Mouse (Mus musculus) gastrocnemius, postnatal 10 days (tissue): ENCODE results near the gene Rnaseh2c. TPM values are rescaled to one million over a fixed set of nuclear protein-coding genes. Genes with fewer than 3 reads are reported as not detected.
A peak's percentile ranks its signal among the peaks of the same experiment; 100 is the strongest.

ENCODE experiments used
- DNase-seq: peaks from one replicate; pipeline ENCODE4 v3.0.0; 2021; ENCODE audit warnings: mixed read lengths
- long read RNA-seq, 2 experiments: library from polyadenylated mRNA; stranded (forward); transcript quantifications; one replicate each; pipeline ENCODE4 v2.0.0; 2021
- total RNA-seq, 2 experiments: library from RNA; stranded (reverse); gene quantifications; 2 replicates each; pipeline ENCODE4 v1.2.3; 2021

Rnaseh2c gene
- 10 to 100 TPM; 44.9 to 50.4 TPM for total RNA-seq
- long read RNA-seq, experiment 1, transcript Rnaseh2c-201 (4 exons, 1,126 nt), result major isoform, 8 of 12 reads
- long read RNA-seq, experiment 1, partial matches to known transcripts, result 1 of 12 reads
- long read RNA-seq, experiment 1, other reads (novel, unspliced or antisense), result 3 of 12 reads
- long read RNA-seq, experiment 2, transcript Rnaseh2c-201 (4 exons, 1,126 nt), result major isoform, 5 of 8 reads
- long read RNA-seq, experiment 2, partial matches to known transcripts, result 1 of 8 reads
- long read RNA-seq, experiment 2, other reads (novel, unspliced or antisense), result 2 of 8 reads

DNA sequence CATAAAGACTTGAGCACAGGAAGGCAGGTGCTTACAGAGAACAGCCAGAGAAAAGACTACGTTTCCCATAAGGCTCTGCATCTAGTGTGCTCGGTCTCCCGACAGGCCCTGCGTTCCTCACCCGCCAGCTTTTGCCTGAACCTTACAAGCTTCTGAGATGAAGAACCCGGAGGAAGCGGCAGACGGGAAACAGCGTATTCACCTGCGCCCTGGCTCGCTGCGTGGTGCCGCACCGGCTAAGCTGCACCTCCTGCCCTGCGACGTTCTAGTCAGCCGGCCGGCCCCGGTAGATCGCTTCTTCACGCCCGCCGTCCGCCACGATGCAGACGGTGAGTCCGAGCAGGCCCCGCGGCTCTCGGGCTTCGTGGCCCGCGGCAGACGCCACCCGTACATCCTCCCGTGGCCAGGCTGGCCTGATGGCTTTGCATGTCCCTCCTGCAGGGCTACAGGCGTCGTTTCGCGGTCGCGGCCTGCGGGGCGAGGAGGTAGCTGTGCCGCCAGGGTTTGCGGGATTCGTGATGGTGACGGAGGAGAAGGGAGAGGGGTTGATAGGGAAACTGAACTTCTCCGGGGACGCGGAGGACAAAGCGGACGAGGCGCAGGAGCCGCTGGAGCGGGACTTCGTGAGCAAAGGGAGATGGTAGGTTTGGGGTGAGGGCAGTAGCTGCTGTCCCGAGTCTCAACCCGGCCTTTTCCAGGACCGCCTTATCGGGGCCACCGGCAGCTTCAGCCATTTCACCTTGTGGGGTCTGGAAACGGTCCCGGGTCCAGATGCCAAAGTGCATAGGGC is at the start of gene Rnaseh2c:
Rnaseh2c (plus strand) TSS at position 122 of the 790 bp plus-strand sequence.
- DNase-seq, result peak; percentile 58

DNA sequence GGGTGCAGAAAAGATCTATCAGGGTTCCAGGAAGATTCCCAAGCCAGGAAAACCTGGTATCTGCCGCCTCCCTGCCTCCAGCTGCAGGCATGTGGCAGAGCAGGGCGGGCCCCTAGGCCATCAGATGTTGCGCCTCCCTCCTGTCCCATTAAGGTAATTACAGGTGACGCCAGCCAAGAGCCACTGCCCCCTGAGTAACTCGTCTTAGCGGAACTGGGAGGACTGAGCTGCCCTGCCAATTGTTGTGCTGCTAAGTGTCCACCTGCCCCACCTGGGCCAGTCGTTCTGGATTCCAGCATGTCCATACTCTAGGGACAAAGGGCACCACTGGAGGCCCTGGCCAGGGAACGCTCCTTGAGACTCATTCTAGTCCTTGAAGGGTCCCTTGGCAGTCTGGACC is 47.9 kb upstream of the Rnaseh2c start:
- no peak for DNase-seq

DNA sequence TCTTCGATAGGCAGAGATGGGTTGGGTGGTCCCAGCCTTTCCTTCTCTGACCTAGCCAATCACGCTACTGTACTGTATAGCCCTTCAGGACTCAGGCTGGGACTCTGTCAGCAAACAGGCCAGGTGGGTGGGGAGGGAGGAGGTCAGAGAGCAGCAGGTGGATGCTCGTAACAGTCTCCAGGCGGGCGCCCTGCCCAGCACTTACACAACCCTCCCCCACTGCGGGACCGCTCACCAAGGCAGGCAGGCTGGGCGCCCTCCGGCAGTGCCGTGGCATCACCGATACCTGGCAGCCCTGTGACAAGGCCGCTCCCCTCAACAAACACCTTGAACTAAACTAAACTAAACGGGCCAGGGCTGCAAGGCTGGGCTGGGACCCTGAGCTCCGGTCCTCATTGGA is 47.5 kb upstream of the Rnaseh2c start:
- no peak for DNase-seq

DNA sequence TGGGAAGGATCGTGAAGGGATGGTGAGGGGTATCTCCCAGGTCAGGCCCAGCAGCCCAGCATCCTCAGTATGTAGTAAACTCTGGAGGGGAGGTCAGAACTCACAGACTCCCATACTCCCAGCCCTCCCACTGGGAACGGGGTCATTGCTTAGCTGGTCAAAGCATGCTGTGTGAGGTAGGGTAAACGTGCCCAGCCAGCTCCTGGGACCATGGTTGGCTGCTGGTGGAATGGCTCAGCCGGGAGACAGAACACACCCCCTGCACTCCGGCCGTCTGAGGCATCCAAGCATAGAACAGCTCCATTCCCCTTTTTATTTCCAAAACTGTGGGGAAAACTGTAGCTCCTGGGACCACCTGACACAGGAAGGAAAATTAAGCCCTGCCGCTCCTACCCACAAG is 43.5 kb upstream of the Rnaseh2c start:
- no peak for DNase-seq

DNA sequence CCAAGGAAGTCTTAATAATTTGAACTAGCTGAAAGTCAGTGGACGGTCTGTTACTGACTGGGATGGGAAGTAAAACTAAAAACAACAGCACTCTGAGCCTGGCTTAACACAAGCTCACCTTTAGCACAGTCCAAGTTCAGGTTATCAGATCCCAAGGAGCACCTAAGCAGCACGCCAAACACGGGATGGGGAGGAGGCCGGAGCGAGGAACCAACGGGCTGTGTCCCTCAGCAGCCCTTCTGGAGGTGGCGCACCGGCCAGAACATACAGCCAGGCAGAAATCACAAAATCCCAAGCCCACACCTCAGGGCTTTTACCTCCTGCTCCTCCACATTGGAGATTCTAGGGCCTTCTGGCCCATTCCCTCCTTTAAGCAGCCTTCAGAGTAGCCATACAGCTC is 42.9 kb upstream of the Rnaseh2c start:
- DNase-seq, result no peak

DNA sequence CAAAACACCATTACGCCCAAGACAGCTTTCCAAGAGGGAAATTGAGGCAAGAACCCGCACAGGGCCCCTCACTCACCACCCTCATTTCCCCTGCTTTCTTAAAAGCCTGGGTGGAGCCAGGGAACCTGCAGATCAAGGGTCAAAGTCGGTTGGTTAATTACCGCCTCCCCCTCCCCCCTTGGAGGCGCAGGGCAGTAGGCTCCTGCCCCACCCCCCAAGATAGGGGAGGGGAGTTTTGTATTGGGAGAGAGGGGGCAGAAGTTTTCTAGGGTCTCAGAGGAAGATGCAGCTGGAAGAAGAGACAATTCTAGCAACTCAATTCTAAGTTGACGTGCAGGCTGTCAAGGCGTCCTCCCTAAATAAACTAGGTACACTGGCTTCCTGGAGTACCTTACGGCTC is 42.4 kb upstream of the Rnaseh2c start:
- DNase-seq, result no peak

DNA sequence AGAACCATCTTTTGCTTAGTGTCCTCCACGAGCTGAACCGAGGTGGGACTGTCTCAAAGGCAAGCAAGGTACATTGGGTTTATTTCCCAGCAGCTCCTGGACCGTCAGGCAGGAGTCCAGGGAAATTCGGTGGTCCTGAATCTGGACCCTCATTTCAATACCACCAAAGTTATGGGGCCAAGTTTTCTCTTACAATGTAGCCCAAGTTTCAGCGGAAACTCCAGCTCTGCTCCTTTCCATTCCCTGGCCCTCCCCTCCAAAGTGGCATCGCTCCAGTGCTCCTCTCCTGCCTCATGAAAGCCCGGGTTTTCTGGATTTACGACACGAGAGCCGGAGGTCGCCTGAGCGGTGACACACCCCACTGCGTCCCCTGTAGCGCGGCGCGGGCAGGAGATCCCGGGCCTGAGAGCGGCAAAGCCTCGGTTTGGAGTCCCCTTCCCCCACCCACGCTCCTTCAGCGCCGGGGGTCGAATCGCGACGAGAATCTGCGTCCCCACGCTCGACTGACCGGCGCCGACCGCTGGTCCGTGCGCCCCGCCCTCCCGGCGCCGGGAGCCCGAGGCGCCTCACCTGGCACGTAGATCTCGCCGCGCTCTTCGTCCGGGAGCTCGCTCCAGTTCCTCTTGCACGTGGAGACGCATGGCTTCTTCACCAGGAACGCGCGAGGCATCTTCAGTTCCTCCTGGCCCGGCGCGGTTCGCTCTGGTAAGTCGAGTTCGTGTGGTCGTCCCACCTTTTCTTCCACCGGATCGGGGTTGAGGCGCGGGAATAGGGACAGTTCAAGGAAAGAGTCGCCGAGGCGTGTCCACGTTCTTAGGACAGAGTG is 41.8 kb upstream of the Rnaseh2c start:
- DNase-seq, result no peak

DNA sequence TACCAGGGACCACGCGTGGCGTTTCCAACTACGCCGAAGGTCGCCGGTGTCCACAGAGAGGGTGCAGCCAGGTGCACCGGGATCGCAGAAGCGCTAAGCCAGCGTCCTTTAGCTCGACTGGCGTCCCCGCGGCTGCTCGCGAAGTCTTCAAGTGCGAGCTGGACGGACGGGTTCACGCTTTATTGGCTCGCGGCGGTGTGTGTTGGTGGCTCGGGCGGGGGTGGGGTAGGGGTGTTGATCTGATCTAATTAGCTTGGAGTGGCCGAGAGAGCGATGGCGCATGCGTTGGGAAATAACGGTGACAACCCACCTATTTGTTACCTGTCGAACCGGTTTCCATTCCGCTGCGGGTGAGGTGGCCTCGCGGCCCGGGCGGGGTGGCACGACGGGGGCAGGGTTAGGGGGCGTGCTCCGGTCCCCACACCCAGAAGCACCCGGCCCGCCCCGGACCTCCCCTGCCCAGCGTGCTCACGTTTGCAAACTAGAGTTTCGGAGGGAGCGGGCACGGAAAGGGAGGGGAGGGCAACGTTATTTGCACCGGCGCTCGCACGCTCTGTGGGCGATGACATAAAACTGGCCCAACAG is 41.1 kb upstream of the Rnaseh2c start, which contains the start of gene Ovol1:
Ovol1 (minus strand) TSS at position 190 of the 585 bp plus-strand sequence.
- DNase-seq, result no peak

DNA sequence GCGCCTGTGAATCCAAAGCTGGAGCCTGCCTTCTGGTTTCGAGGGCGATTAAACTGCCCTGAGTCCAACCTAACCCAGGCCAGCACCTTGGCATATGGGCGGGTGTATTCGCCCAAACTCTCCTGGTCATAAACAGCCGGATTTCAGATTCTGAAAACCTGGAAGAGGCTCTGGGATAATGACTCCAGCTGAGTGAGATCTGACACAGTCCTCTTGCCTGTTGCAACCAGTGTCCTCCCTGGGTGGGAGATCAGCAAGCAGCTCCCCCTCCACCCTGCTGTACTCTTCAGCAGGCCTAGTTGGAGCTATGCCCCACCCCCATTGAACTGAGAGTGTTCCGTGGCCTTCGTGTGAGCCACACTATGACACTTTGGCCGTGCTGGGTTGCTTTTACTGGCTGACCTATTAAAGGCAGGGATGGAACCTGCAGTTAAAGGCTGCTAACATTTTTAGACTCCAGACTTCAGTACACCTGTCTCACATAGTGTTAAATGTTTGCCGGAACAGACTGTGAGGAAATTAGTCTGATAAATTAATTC is 40.4 kb upstream of the Rnaseh2c start:
- DNase-seq, result no peak

DNA sequence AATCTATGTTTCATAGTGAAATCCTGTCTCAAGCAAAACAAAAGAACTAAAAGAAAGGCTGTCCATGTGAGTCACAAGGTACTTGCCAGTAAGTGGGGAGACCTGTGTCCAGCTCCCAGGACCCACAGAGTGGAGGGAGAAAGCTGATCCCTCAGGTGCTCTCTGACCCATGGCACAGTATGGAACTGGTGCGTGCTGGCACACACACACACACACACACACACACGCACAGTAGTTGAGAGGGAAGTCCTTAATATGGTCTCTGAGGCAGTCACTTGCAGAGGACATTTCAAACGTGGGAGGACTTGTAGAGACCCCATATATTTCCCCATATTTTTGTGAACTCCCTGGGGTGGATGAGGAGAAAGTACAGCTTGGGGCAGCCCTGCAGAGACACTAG is 39.8 kb upstream of the Rnaseh2c start:
- no peak for DNase-seq

DNA sequence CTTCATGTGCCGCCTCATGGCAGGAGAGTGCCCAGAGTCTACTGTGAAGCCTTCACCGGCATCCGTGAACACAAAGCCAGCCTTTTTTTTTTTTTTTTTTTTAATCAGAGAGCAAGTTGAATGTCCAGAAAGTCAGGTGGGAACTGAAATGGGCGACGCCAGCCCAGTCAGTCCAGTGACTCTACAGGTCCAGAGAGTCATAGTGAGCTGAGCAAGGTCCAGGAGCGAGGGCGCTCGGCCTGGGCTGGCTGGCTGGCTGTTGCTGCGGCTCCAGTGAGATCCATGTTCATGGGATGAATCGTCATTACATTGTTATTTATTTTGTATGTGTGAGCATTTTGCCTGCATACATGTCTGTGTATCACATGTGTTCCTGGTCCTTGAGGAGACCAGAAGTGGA is 38.9 kb upstream of the Rnaseh2c start:
- no peak for DNase-seq

DNA sequence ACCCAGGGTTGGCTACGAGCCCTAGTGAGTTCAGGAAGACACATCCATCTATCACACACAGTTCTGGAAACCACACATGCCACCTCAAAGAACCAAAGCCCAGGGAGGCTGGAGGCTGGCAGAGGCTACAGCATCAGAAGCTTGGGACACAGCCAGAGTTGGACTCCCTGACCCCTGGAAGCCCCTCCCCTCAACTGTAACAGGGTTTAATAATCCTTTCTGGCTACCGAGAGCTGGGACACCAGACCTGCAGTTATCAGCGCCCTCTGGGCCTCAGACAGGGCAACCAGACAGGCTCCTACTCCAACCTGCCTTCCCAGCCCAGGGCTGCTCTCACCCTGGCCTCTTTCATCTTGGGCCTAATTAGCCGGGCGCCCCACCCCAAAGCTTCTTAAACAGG is 35.4 kb upstream of the Rnaseh2c start:
- no peak for DNase-seq

DNA sequence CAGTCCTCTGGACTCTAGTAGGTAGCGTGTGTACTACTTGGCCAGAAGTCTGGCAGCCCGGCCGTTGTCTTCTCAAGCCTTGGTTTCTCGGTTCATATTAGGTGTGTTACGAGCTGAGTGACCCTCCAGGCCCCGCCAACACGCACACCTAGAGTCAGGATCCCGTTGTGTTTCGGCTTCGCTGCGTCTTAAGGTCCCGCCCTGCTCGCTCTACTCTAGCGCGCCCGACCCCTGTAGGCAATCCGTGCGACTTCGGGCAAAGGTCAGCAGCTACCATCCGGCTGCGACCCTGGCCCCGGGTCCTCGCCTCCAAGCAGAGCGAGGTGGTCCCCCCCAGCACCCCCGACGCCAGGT is 34.5 kb upstream of the Rnaseh2c start:
- no peak for DNase-seq

DNA sequence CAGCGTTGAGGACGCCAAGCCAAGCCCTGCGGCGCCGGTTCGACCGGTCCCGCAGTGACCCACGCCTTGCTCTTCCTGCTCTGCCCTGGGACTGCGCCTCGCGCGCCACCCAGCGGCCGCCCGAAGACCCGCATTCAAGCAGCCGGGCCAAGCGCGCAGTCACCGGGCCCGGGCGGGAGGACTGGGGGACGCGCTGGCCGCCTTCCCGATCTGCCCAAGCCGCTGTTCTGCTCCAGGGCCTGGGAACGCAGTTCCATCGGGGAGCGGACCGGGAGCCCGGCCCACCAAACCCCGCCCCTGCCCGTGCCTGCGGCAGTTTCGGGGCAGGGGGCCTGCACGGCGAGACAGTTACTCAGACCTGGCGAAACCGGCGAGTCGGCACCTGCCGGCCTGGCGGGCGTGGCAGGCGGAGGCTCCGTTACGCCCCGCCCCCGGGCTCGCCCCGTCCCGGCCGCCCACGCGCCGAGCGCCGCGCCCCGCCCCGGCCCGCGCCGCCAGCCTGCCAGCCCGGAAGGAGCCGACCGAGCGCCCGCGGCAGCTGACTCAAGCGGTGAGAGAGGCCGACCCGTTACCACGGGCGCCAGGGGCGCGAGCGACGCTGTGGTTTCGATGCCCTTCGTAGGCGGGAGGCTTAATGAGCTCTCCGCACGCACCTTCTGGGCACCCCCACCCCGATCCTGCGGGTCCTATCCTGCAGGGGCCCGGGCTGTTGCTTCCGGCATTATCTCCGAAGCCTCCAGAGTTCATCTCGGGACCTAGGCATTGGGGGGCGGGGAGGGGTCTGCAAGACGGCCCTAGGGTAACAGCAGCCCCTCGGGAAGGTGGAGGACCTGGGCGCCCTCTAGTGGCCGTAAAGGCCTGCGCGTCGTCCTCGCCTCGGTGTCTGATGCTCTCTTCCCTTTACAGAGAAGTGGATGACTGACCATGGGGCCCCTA is 33.9 kb upstream of the Rnaseh2c start, which contains the start of gene Ap5b1:
Ap5b1 (plus strand) TSS at position 492 of the 936 bp plus-strand sequence.
- peak; percentile 90 for DNase-seq

DNA sequence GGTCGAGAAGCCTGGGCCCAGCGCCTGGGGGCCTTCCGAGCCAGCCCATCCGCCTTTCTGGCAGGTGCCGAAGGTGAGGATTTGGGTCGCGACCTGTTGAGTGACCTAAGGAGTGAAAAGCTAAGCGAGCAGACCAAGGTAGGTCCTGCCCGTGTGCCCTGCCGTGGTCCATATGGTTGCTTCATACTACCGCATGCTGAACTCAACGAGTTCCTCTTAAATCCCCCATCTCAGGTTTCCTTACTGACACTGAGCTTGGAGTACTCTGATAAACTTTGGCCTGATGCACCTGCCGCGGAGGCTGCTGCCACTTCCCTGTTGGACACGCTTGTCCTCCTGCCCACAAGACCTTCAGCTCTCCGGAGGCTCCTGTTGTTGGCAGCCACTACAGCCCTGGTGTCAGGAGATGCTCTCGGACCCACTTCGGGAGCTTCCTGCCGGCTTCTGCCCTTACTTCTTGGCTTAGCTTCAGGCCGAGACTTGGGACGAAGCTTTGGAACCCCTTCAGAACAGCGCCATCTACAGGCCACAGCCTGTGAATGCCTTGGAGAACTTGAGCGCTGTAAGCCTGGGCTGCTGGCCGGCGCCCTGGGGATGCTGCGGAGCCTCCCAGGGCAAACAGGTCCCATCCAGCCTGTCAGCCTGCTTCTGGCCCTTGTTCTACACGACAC is 33.1 kb upstream of the Rnaseh2c start:
- DNase-seq, result peak; percentile 86

DNA sequence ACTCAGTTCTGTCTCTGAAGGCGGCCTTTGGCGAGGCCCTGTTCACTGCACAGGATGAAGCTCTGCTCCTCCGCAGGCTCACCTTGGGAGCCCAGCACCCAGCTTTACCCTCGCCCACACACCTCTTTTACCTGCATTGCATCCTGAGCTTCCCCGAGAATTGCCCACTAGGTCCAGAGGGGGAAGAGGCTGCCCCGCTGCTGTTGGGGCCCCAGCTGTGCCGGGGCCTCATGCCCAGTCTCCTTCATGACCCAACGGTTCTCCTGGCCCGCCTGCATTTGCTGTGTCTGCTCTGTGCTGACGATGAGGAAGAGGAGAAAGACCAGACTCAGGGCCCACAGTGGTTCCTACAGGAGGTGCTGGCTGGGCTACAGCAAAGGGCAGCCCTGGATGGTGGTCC is 32.2 kb upstream of the Rnaseh2c start:
- no peak for DNase-seq

DNA sequence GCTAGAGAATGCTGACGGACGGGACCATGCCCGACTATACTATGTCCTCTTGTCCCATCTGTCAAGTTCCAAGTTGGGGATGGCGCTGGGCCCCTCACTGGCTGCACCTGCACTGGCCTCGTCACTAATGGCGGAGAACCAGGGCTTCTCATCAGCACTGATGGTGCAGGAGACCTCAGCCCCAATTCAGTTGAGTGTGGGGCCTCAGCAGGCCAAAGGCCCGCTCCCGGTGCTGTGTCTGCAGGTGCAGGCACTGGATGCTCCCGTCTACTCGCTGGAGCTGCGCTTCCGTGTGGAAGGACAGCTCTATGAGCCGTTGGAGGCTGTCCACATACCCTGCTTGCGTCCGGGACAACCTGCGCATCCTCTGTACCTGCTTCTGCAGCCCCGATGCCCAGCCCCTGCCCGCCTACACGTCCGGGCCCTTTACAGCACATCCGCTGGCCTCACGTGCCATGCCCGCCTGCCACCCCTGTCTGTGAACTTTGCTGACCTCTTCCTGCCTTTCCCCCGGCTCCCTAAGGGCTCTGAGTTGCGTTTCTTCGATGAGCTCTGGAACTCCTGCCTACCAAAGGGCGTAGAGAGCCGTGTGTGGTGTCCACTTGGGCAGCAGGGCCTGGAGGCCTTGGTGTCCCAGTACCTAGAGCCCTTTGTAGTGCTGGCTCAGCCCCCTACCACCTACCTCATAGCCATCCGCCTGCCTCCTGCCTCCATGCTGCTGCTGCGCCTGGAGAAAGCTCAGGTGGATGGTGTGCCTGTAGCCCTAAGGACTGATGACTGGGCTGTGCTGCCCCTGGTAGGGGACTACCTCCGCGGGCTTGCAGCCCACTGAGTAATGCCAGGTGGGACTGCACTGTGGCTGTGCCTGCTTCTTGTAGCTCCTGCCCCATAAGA is 31.1 kb upstream of the Rnaseh2c start:
- DNase-seq, result no peak

DNA sequence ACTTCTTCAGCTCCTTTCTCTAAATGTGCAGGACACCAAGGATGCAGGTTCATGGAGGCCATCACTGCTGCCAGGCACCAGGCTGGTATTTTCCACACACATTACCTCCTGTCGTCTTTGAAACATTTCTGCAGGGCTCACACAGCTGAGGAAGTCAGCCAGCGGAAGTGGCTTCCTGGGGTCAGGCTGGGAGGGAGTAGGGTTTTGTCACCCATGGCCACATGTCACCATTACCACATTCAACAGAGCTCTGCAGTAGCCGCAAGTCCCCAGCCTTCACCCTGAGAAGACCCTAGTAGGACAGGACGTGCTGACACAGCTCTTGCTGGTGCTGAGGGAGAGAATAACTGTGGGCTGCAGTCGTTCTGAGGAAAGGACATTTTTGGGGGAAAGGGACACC is 29.8 kb upstream of the Rnaseh2c start:
- no peak for DNase-seq
